Mouse (Mus musculus): ENCODE results near the gene Pigo.

The Pigo gene

GRCm38 (mm10) chr4:43037860-43038566, 12.4 kb upstream of the Pigo start:
- no peak for DNase-seq (ENCODE audit: inconsistent ontology term)

- no peak for DNase-seq (ENCODE audit: inconsistent ontology term)
Observed at GRCm38 (mm10) chr4:43036356-43036755, 10.7 kb upstream of the Pigo start.

- no peak for DNase-seq (ENCODE audit: inconsistent ontology term)
Observed at GRCm38 (mm10) chr4:43035851-43036250, 10.2 kb upstream of the Pigo start.

GRCm38 (mm10) chr4:43033481-43033880, 7.9 kb upstream of the Pigo start:
- DNase-seq (ENCODE audit: inconsistent ontology term), result no peak

GRCm38 (mm10) chr4:43032501-43032900, 6.9 kb upstream of the Pigo start:
- DNase-seq (ENCODE audit: inconsistent ontology term), result no peak

- DNase-seq (ENCODE audit: inconsistent ontology term), result peak; percentile 94
Observed at GRCm38 (mm10) chr4:43031237-43031995, 5.8 kb upstream of the Pigo start, which contains the start of gene Stoml2. TSS of gene Stoml2 (minus strand) at chr4:43031710.

- no peak for DNase-seq (ENCODE audit: inconsistent ontology term)
Observed at GRCm38 (mm10) chr4:43030780-43031230, 5.2 kb upstream of the Pigo start.

GRCm38 (mm10) chr4:43030352-43030751, 4.7 kb upstream of the Pigo start:
- no peak for DNase-seq (ENCODE audit: inconsistent ontology term)

- DNase-seq (ENCODE audit: inconsistent ontology term), result no peak
Observed at GRCm38 (mm10) chr4:43029749-43030148, 4.1 kb upstream of the Pigo start.

GRCm38 (mm10) chr4:43029121-43029520, 3.5 kb upstream of the Pigo start:
- no peak for DNase-seq (ENCODE audit: inconsistent ontology term)

- no peak for DNase-seq (ENCODE audit: inconsistent ontology term)
Observed at GRCm38 (mm10) chr4:43024673-43025072, 946 bp downstream of the Pigo start.

GRCm38 (mm10) chr4:43021341-43021740, 4.3 kb downstream of the Pigo start:
- DNase-seq (ENCODE audit: inconsistent ontology term), result no peak

GRCm38 (mm10) chr4:43020876-43021275, 4.7 kb downstream of the Pigo start:
- DNase-seq (ENCODE audit: inconsistent ontology term), result no peak

- no peak for DNase-seq (ENCODE audit: inconsistent ontology term)
Observed at GRCm38 (mm10) chr4:43019641-43020465, 5.8 kb downstream of the Pigo start.

- no peak for DNase-seq (ENCODE audit: inconsistent ontology term)
Observed at GRCm38 (mm10) chr4:43019176-43019575, 6.4 kb downstream of the Pigo start.

- DNase-seq (ENCODE audit: inconsistent ontology term), result no peak
Observed at GRCm38 (mm10) chr4:43018156-43018555, 7.5 kb downstream of the Pigo start.

GRCm38 (mm10) chr4:43012091-43012490, 13.5 kb downstream of the Pigo start:
- DNase-seq (ENCODE audit: inconsistent ontology term), result peak; percentile 40

- DNase-seq (ENCODE audit: inconsistent ontology term), result peak; percentile 87
Observed at GRCm38 (mm10) chr4:43010161-43011038, 15.2 kb downstream of the Pigo start, which contains the start of gene Fancg. TSS of gene Fancg (minus strand) at chr4:43010506.

- peak; percentile 59 for DNase-seq (ENCODE audit: inconsistent ontology term)
Observed at GRCm38 (mm10) chr4:43005765-43006164, 19.9 kb downstream of the Pigo start.

- no peak for DNase-seq (ENCODE audit: inconsistent ontology term)
Observed at GRCm38 (mm10) chr4:43004951-43005350, 20.7 kb downstream of the Pigo start.

Data from Muller cell, postnatal 12 days (primary cell).